Mouse (Mus musculus) neural tube, embryonic 14.5 days (tissue): ENCODE data around the gene Grasp. TPM values are rescaled to one million over a fixed set of nuclear protein-coding genes. Genes with fewer than 3 reads are reported as not detected.

ENCODE experiments used
- ATAC-seq: fragments of 200-750 bp; cut with Nextera tagmentation; 2 replicates; pipeline ENCODE4 v1.8.0; 2017; ENCODE audit warnings: low read depth, mild to moderate bottlenecking, moderate TSS enrichment, moderate library complexity
- H3K27ac ChIP-seq: fragments of 300-500 bp; sonication (generic); 2 replicates; pipeline ENCODE4 v1.5.1; 2014; ENCODE audit warnings: low read depth, mild to moderate bottlenecking, control low read depth, low read length, moderate library complexity, mixed read lengths
- H3K27me3 ChIP-seq: fragments of 300-500 bp; sonication (generic); 2 replicates; pipeline ENCODE4 v1.6.1; 2014; ENCODE audit warnings: low read length; ENCODE audit not compliant: control insufficient read depth, insufficient read depth
- H3K36me3 ChIP-seq: fragments of 300-500 bp; sonication (generic); 2 replicates; pipeline ENCODE4 v1.6.1; 2014; ENCODE audit warnings: low read length, mixed read lengths; ENCODE audit not compliant: control insufficient read depth, insufficient read depth
- H3K4me1 ChIP-seq: fragments of 300-500 bp; sonication (generic); 2 replicates; pipeline ENCODE4 v1.6.1; 2014; ENCODE audit warnings: low read length; ENCODE audit not compliant: control insufficient read depth, insufficient read depth
- H3K4me2 ChIP-seq: fragments of 300-500 bp; sonication (generic); 2 replicates; pipeline ENCODE4 v1.6.1; 2014; ENCODE audit warnings: mild to moderate bottlenecking, low read depth, low read length, control low read depth
- H3K4me3 ChIP-seq: fragments of 300-500 bp; sonication (generic); 2 replicates; pipeline ENCODE4 v1.5.1; 2014; ENCODE audit warnings: low read depth, low read length, control low read depth, mixed read lengths
- H3K9ac ChIP-seq: fragments of 300-500 bp; sonication (generic); replicated peaks from 2 replicates; pipeline ENCODE4 v1.6.1; 2014; ENCODE audit warnings: low read depth, mild to moderate bottlenecking, control low read depth, low read length, mixed read lengths
- H3K9me3 ChIP-seq: fragments of 300-500 bp; sonication (generic); 2 replicates; pipeline ENCODE4 v1.6.1; 2016; ENCODE audit warnings: low read length; ENCODE audit not compliant: control insufficient read depth
- WGBS: fragments of 180-500 bp; shearing (Covaris S2); extraction: QIAGEN DNeasy Blood & Tissue Kit; methylation state at CpG from one replicate; pipeline ENCODE4 v1.1.7; 2014; 5-methylcytosine and 5-hydroxymethylcytosine counted together
- polyA plus RNA-seq: library from polyadenylated mRNA; unstranded; fragments of >200 nt; fragmentation: Nextera tagmentation; extraction: Ambion mirVana; gene quantifications from 2 replicates; pipeline ENCODE4 v1.2.1, GENCODE M21; 2014

Grasp gene
- polyA plus RNA-seq, 1 experiment from 2014 or later: 1.0 TPM

- no peak overlapping the region for H3K27ac ChIP-seq
- H3K4me2 ChIP-seq: no peak overlapping the region
- 85% methylated on average over 11 of the region's 11 CpGs for WGBS
- H3K4me3 ChIP-seq: no peak overlapping the region
- no peak for ATAC-seq
- H3K4me1 ChIP-seq: 0 out of 2 replicates have a peak, but pooled peaks cover 3% of the 10 kb centered on the region
- H3K9ac ChIP-seq: no peak overlapping the region
- H3K36me3 ChIP-seq: no peaks in the 10 kb centered on the region
- H3K9me3 ChIP-seq: no peaks in the 10 kb centered on the region
- no peaks in the 10 kb centered on the region for H3K27me3 ChIP-seq
These were observed 34.4 kb downstream of the Grasp start for GRCm38 (mm10) chr15:101258420-101258819.

GRCm38 (mm10) chr15:101259922-101260321, 35.9 kb downstream of the Grasp start:
- H3K9ac ChIP-seq: no peak overlapping the region
- no peak for ATAC-seq
- no peak overlapping the region for H3K27ac ChIP-seq
- 81% methylated on average over 3 of the region's 3 CpGs for WGBS
- no peak overlapping the region for H3K4me2 ChIP-seq
- H3K27me3 ChIP-seq: no peaks in the 10 kb centered on the region
- H3K36me3 ChIP-seq: no peaks in the 10 kb centered on the region
- no peak overlapping the region for H3K4me3 ChIP-seq
- H3K4me1 ChIP-seq: no peaks in the 10 kb centered on the region
- H3K9me3 ChIP-seq: no peaks in the 10 kb centered on the region

GRCm38 (mm10) chr15:101260387-101260786, 36.4 kb downstream of the Grasp start:
- H3K9ac ChIP-seq: no peak overlapping the region
- no peak for ATAC-seq
- WGBS: 50% methylated on average over 10 of the region's 10 CpGs

GRCm38 (mm10) chr15:101260874-101261622, 37.1 kb downstream of the Grasp start:
- WGBS: 79% methylated on average over 13 of the region's 13 CpGs
- Histone ChIP-seq H3K9ac (no peak overlapping the region), H3K4me3 (no peak overlapping the region), H3K4me1 (0 out of 2 replicates have a peak, but pooled peaks cover 5% of the 10 kb centered on the region), H3K27ac (no peak overlapping the region), H3K4me2 (no peak overlapping the region), H3K36me3 (no peaks in the 10 kb centered on the region), H3K9me3 (no peaks in the 10 kb centered on the region), H3K27me3 (peaks cover 7% of the 10 kb centered on the region)
- ATAC-seq: no peak

More at GRCm38 (mm10) chr15:101260387-101260786, 36.4 kb downstream of the Grasp start:
- H3K27me3 ChIP-seq: peaks cover under 1% of the 10 kb centered on the region; the same call in 1 of the 2 replicates
- H3K4me3 ChIP-seq: no peak overlapping the region
- H3K4me2 ChIP-seq: no peak overlapping the region
- H3K36me3 ChIP-seq: no peaks in the 10 kb centered on the region
- no peaks in the 10 kb centered on the region for H3K9me3 ChIP-seq
- H3K27ac ChIP-seq: no peak overlapping the region
- no peaks in the 10 kb centered on the region for H3K4me1 ChIP-seq

GRCm38 (mm10) chr15:101262502-101262901, 38.5 kb downstream of the Grasp start:
- Histone ChIP-seq H3K4me2 (no peak overlapping the region), H3K4me1 (0 out of 2 replicates have a peak, but pooled peaks cover 13% of the 10 kb centered on the region), H3K27ac (no peak overlapping the region), H3K36me3 (no peaks in the 10 kb centered on the region), H3K27me3 (peaks cover 16% of the 10 kb centered on the region), H3K4me3 (no peak overlapping the region), H3K9ac (no peak overlapping the region), H3K9me3 (no peaks in the 10 kb centered on the region)
- 68% methylated on average over 5 of the region's 5 CpGs for WGBS
- no peak for ATAC-seq

GRCm38 (mm10) chr15:101266132-101266963, 42.4 kb downstream of the Grasp start:
- ATAC-seq: peak; percentile 82
- Histone ChIP-seq H3K9ac (peak overlapping the region; percentile 51), H3K27me3 (peaks cover 17% of the 10 kb centered on the region), H3K9me3 (no peaks in the 10 kb centered on the region), H3K27ac (no peak overlapping the region), H3K4me1 (0 out of 2 replicates have a peak, but pooled peaks cover 13% of the 10 kb centered on the region), H3K4me3 (peak overlapping the region; percentile 46), H3K36me3 (no peaks in the 10 kb centered on the region), H3K4me2 (peak overlapping the region; percentile 89)
- under 1% methylated on average over 47 of the region's 57 CpGs for WGBS

GRCm38 (mm10) chr15:101267053-101268032, 43.4 kb downstream of the Grasp start:
- no peak for ATAC-seq
- peak overlapping the region; percentile 89 for H3K4me2 ChIP-seq
- H3K4me1 ChIP-seq: 0 out of 2 replicates have a peak, but pooled peaks cover 13% of the 10 kb centered on the region
- peak overlapping the region; percentile 46 for H3K4me3 ChIP-seq
- 7% methylated on average over 25 of the region's 25 CpGs for WGBS
- H3K36me3 ChIP-seq: no peaks in the 10 kb centered on the region
- H3K27me3 ChIP-seq: peaks cover 17% of the 10 kb centered on the region
- H3K27ac ChIP-seq: no peak overlapping the region
- H3K9ac ChIP-seq: peak overlapping the region; percentile 51; the same call in 1 of the 2 replicates
- H3K9me3 ChIP-seq: no peaks in the 10 kb centered on the region

GRCm38 (mm10) chr15:101270101-101270820, 46.3 kb downstream of the Grasp start:
- Histone ChIP-seq H3K4me3 (no peak overlapping the region), H3K27ac (no peak overlapping the region), H3K36me3 (no peaks in the 10 kb centered on the region), H3K27me3 (peaks cover 17% of the 10 kb centered on the region), H3K4me1 (0 out of 2 replicates have a peak, but pooled peaks cover 13% of the 10 kb centered on the region), H3K9me3 (no peaks in the 10 kb centered on the region), H3K9ac (no peak overlapping the region), H3K4me2 (no peak overlapping the region)
- WGBS: 93% methylated on average over 29 of the region's 29 CpGs
- ATAC-seq: no peak
